Mouse (Mus musculus) lung, embryonic 14.5 days (tissue): ENCODE results near the gene Wasf1. TPM values are rescaled to one million over a fixed set of nuclear protein-coding genes. Genes with fewer than 3 reads are reported as not detected.

Experiments used
- ATAC-seq: fragments of 200-750 bp; cut with Nextera tagmentation; 2 replicates; pipeline ENCODE4 v1.8.0; 2017; ENCODE audit warnings: mild to moderate bottlenecking, moderate TSS enrichment, moderate library complexity; ENCODE audit not compliant: insufficient read depth
- DNase-seq: peaks from one replicate; pipeline ENCODE4 v3.0.0-alpha.2; 2015
- H3K27ac ChIP-seq: fragments of 300-500 bp; sonication (generic); 2 replicates; pipeline ENCODE4 v1.5.1; 2014; ENCODE audit warnings: low read depth, mild to moderate bottlenecking, moderate library complexity
- H3K27me3 ChIP-seq: fragments of 300-500 bp; sonication (generic); 2 replicates; pipeline ENCODE4 v1.6.1; 2014; ENCODE audit warnings: low read length, control low read depth; ENCODE audit not compliant: insufficient read depth
- H3K36me3 ChIP-seq: fragments of 300-500 bp; sonication (generic); 2 replicates; pipeline ENCODE4 v1.6.1; 2014; ENCODE audit warnings: control low read depth; ENCODE audit not compliant: insufficient read depth
- H3K4me1 ChIP-seq: fragments of 300-500 bp; sonication (generic); 2 replicates; pipeline ENCODE4 v1.6.1; 2014; ENCODE audit warnings: antibody characterized with exemption, control low read depth; ENCODE audit not compliant: insufficient read depth
- H3K4me2 ChIP-seq: fragments of 300-500 bp; sonication (generic); 2 replicates; pipeline ENCODE4 v1.6.1; 2014; ENCODE audit warnings: mild to moderate bottlenecking
- H3K4me3 ChIP-seq: fragments of 300-500 bp; sonication (generic); 2 replicates; pipeline ENCODE4 v1.5.1; 2014; ENCODE audit warnings: low read depth, low read length
- H3K9ac ChIP-seq: fragments of 300-500 bp; sonication (generic); 2 replicates; pipeline ENCODE4 v1.6.1; 2014
- H3K9me3 ChIP-seq: fragments of 300-500 bp; sonication (generic); 2 replicates; pipeline ENCODE4 v1.6.1; 2016; ENCODE audit warnings: low read depth, low read length, control low read depth
- CTCF ChIP-seq: IDR thresholded peaks from 2 replicates; pipeline ENCODE4 v1.5.1; 2016; ENCODE audit warnings: antibody characterized with exemption, low read depth
- WGBS: fragments of 180-500 bp; shearing (Covaris S2); extraction: QIAGEN DNeasy Blood & Tissue Kit; methylation state at CpG from one replicate; pipeline ENCODE4 v1.1.7; 2014; 5-methylcytosine and 5-hydroxymethylcytosine counted together
- polyA plus RNA-seq: library from polyadenylated mRNA; unstranded; fragments of >200 nt; fragmentation: Nextera tagmentation; extraction: Ambion mirVana; gene quantifications from 2 replicates; pipeline ENCODE4 v1.2.1, GENCODE M21; 2014

Gene Wasf1
- polyA plus RNA-seq, 1 experiment from 2014 or later, result 17.8 TPM

GRCm38 (mm10) chr10:40950176-40950575 lies 66.9 kb downstream of the Wasf1 start:
- DNase-seq, result peak; percentile 4
- no peak overlapping the region for H3K9ac ChIP-seq
- H3K4me1 ChIP-seq, result no peaks in the 10 kb centered on the region
- TF ChIP-seq CTCF, result no peak
- no peak overlapping the region for H3K4me2 ChIP-seq
- H3K27ac ChIP-seq, result no peak overlapping the region
- no peaks in the 10 kb centered on the region for H3K9me3 ChIP-seq
- H3K36me3 ChIP-seq, result no peaks in the 10 kb centered on the region
- H3K4me3 ChIP-seq, result no peak overlapping the region
- ATAC-seq, result no peak
- no peaks in the 10 kb centered on the region for H3K27me3 ChIP-seq
- 50% methylated on average over 3 of the region's 3 CpGs for WGBS

- Histone ChIP-seq H3K9ac (no peak overlapping the region), H3K4me2 (no peak overlapping the region), H3K4me1 (no peaks in the 10 kb centered on the region), H3K36me3 (no peaks in the 10 kb centered on the region), H3K9me3 (no peaks in the 10 kb centered on the region), H3K27ac (no peak overlapping the region), H3K27me3 (no peaks in the 10 kb centered on the region), H3K4me3 (no peak overlapping the region)
- ATAC-seq (no peak), DNase-seq (no peak)
- no peak for TF ChIP-seq CTCF
- 80% methylated on average over 5 of the region's 5 CpGs for WGBS
Measured at GRCm38 (mm10) chr10:40956206-40956605, 72.9 kb downstream of the Wasf1 start.

- peak; percentile 79 for DNase-seq
- no peaks in the 10 kb centered on the region for H3K36me3 ChIP-seq
- no peak for TF ChIP-seq CTCF
- H3K27me3 ChIP-seq, result no peaks in the 10 kb centered on the region
- 39% methylated on average over 6 of the region's 6 CpGs for WGBS
- no peak overlapping the region for H3K4me3 ChIP-seq
- no peaks in the 10 kb centered on the region for H3K4me1 ChIP-seq
- no peak for ATAC-seq
- H3K9me3 ChIP-seq, result no peaks in the 10 kb centered on the region
- H3K9ac ChIP-seq, result no peak overlapping the region
- H3K4me2 ChIP-seq, result no peak overlapping the region
- no peak overlapping the region for H3K27ac ChIP-seq
Measured at GRCm38 (mm10) chr10:40961365-40961764, 78.1 kb downstream of the Wasf1 start.

- 87% methylated on average over 4 of the region's 4 CpGs for WGBS
- Histone ChIP-seq H3K9ac (no peak overlapping the region), H3K4me3 (no peak overlapping the region)
Measured at GRCm38 (mm10) chr10:40962008-40962407, 78.7 kb downstream of the Wasf1 start.

GRCm38 (mm10) chr10:40964546-40964945 lies 81.3 kb downstream of the Wasf1 start:
- H3K4me3 ChIP-seq, result no peak overlapping the region
- H3K9me3 ChIP-seq, result no peaks in the 10 kb centered on the region
- H3K27me3 ChIP-seq, result no peaks in the 10 kb centered on the region
- H3K36me3 ChIP-seq, result no peaks in the 10 kb centered on the region
- H3K4me1 ChIP-seq, result no peaks in the 10 kb centered on the region
- 64% methylated on average over 4 of the region's 4 CpGs for WGBS
- H3K9ac ChIP-seq, result no peak overlapping the region
- no peak overlapping the region for H3K27ac ChIP-seq
- no peak for DNase-seq
- no peak for TF ChIP-seq CTCF
- no peak for ATAC-seq
- no peak overlapping the region for H3K4me2 ChIP-seq

More at GRCm38 (mm10) chr10:40962008-40962407, 78.7 kb downstream of the Wasf1 start:
- Histone ChIP-seq H3K9me3 (no peaks in the 10 kb centered on the region), H3K4me1 (no peaks in the 10 kb centered on the region), H3K27ac (no peak overlapping the region), H3K36me3 (no peaks in the 10 kb centered on the region), H3K4me2 (no peak overlapping the region), H3K27me3 (no peaks in the 10 kb centered on the region)
- ATAC-seq (no peak), DNase-seq (no peak)
- TF ChIP-seq CTCF, result no peak

GRCm38 (mm10) chr10:40968551-40968950 lies 85.3 kb downstream of the Wasf1 start:
- no peak for ATAC-seq
- Histone ChIP-seq H3K9me3 (no peaks in the 10 kb centered on the region), H3K9ac (no peak overlapping the region), H3K4me3 (no peak overlapping the region), H3K4me2 (no peak overlapping the region), H3K27ac (no peak overlapping the region), H3K4me1 (no peaks in the 10 kb centered on the region), H3K27me3 (no peaks in the 10 kb centered on the region), H3K36me3 (no peaks in the 10 kb centered on the region)
- WGBS, result 66% methylated on average over 8 of the region's 8 CpGs
- no peak for TF ChIP-seq CTCF
- no peak for DNase-seq

GRCm38 (mm10) chr10:40969372-40970033 lies 86.2 kb downstream of the Wasf1 start:
- H3K9ac ChIP-seq, result no peak overlapping the region

More at GRCm38 (mm10) chr10:40969372-40970033, 86.2 kb downstream of the Wasf1 start:
- peak overlapping the region; percentile 43; the same call in 1 of the 2 replicates for H3K4me2 ChIP-seq
- TF ChIP-seq CTCF, result no peak
- peak; percentile 36 for DNase-seq
- no peaks in the 10 kb centered on the region for H3K36me3 ChIP-seq
- WGBS, result 12% methylated on average over 16 of the region's 16 CpGs
- ATAC-seq, result no peak
- H3K9me3 ChIP-seq, result no peaks in the 10 kb centered on the region
- H3K27ac ChIP-seq, result no peak overlapping the region
- H3K4me1 ChIP-seq, result no peaks in the 10 kb centered on the region
- no peaks in the 10 kb centered on the region for H3K27me3 ChIP-seq
- H3K4me3 ChIP-seq, result no peak overlapping the region; the same call in 1 of the 2 replicates
